Mouse (Mus musculus): Measurements from ENCODE around the gene Hnrnpul1.

DNA sequence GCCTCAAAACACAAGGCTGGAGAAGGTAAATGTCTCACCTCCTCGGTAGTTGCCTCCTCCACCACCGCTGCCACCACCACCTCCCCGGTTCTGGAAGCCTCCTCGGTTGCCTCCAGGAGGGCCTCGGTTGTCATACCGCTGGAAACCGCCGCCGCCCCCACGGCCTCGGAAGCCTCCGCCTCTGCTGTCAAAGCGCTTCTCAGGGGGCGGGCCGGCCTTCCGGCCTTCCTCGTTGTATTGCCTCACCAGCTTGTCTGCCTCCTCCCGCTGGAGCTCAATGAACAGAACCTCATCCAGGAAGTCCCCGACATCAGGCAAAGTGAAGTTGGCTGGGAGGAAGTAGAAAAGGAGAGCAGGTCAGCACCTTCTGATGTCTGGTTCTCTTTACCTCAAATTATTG is 28.7 kb downstream of the Hnrnpul1 start:
- TF ChIP-seq MAX (IDR thresholded peaks at IDR 0.05) (no peak), CTCF (IDR thresholded peaks at IDR 0.05; ENCODE audit: control insufficient read depth, insufficient read depth, insufficient read length) (no peak)

All from C2C12 (cell line).